Mouse (Mus musculus): ENCODE measurements around the gene Slu7.

DNA sequence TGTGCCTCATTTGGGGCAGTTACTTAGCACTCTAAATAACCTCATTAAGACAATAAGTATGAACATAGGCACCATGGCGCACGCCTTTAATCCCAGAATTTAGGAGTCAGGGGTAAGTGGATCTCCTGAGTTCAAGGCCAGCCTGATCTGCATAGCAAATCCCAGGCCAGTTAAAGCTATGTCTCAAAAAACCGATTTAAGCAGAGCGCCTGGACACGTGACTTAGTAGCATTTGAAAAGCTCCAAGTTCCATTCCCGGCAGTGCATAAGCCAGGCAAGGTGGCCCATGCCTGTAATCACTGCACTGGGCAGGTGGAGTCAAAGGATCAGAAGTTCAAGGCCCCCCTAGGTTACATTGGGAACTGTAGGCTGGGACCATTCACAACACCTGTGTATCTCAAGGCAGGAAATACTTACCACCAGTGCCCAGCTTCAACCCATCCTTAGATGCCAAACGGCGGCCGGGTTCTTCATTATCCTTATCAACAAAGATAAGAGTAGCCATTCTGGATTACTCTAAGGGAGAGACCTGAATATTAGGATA lies 8.3 kb upstream of the Slu7 start:
- no peak for TF ChIP-seq EP300 (IDR thresholded peaks at IDR 0.05)
- no peak for TF ChIP-seq CTCF (IDR thresholded peaks at IDR 0.05)
